11 mouse cellular contexts compared by ENCODE assay signal in genomic region chr7:116036591-116037555, GRCm38 (mm10). TPM values are rescaled to one million over a fixed set of nuclear protein-coding genes. Genes with fewer than 3 reads are reported as not detected.
DNase-seq lines count a peak whose midpoint lies in the region; ATAC-seq and TF ChIP-seq lines count a peak whose summit lies in the region.
"Had no signal": no experiment of that assay in that cellular context is flagged by ENCODE, and none has a peak within 500 bp of the region (broad histone marks: within the 10 kb centered on the region; RNA-seq: fewer than 3 reads in every experiment).

No protein-coding gene starts in this region.

- H3K9ac ChIP-seq in lung, embryonic 14.5 days = no peak overlapping the region
- H3K9ac ChIP-seq in forebrain, embryonic 14.5 days (ENCODE audit: low read length) = peak overlapping the region; percentile 40
- no peak overlapping the region for H3K9ac ChIP-seq in liver, embryonic 11.5 days (ENCODE audit: low read depth, low read length)
- no peak overlapping the region for H3K9ac ChIP-seq in stomach, postnatal 0 days (ENCODE audit: low read length)
- H3K9ac ChIP-seq: liver, embryonic 13.5 days had no signal

- peaks cover 45% of the 10 kb centered on the region for H3K27me3 ChIP-seq in lung, embryonic 14.5 days (ENCODE audit: insufficient read depth, low read length)
- peaks cover 15% of the 10 kb centered on the region for H3K27me3 ChIP-seq in forebrain, embryonic 14.5 days (replicated peaks; ENCODE audit: control insufficient read depth, insufficient read depth, low read length)
- H3K27me3 ChIP-seq in liver, embryonic 11.5 days (replicated peaks; ENCODE audit: control insufficient read depth, insufficient read depth, low read length) = peaks cover 70% of the 10 kb centered on the region
- H3K27me3 ChIP-seq in stomach, postnatal 0 days (ENCODE audit: control insufficient read depth, insufficient read depth, low read length) = no peaks in the 10 kb centered on the region; the same call in 1 of the 2 replicates

- H3K4me2 ChIP-seq in lung, embryonic 14.5 days = peak overlapping the region; percentile 25; the same call in 1 of the 2 replicates
- peak overlapping the region; percentile 100 for H3K4me2 ChIP-seq in forebrain, embryonic 14.5 days (ENCODE audit: low read length)
- no peak overlapping the region; the same call in 1 of the 2 replicates for H3K4me2 ChIP-seq in liver, embryonic 11.5 days
- H3K4me2 ChIP-seq in stomach, postnatal 0 days (replicated peaks; ENCODE audit: low read depth) = peak overlapping the region; percentile 42
- H3K4me2 ChIP-seq: liver, embryonic 13.5 days had no signal

- no peaks in the 10 kb centered on the region for H3K9me3 ChIP-seq in lung, embryonic 14.5 days (ENCODE audit: low read depth, low read length)
- no peaks in the 10 kb centered on the region for H3K9me3 ChIP-seq in forebrain, embryonic 14.5 days (replicated peaks; ENCODE audit: control insufficient read depth, low read length)
- H3K9me3 ChIP-seq in liver, embryonic 11.5 days (ENCODE audit: control insufficient read depth, low read length) = no peaks in the 10 kb centered on the region
- H3K9me3 ChIP-seq in stomach, postnatal 0 days (ENCODE audit: control insufficient read depth, low read length) = no peaks in the 10 kb centered on the region
- H3K9me3 ChIP-seq: liver, embryonic 13.5 days had no signal

- no peak overlapping the region for H3K4me3 ChIP-seq in lung, embryonic 14.5 days (ENCODE audit: low read depth, low read length)
- peak overlapping the region; percentile 50 for H3K4me3 ChIP-seq in forebrain, embryonic 14.5 days (ENCODE audit: low read depth, low read length)
- no peak overlapping the region for H3K4me3 ChIP-seq in liver, embryonic 11.5 days (ENCODE audit: low read depth, low read length)
- peak overlapping the region; percentile 18 for H3K4me3 ChIP-seq in stomach, postnatal 0 days (ENCODE audit: low read depth, low read length)
- H3K4me3 ChIP-seq: erythroblast, embryonic 14.5 days; liver, embryonic 13.5 days had no signal

- no peak for TF ChIP-seq EP300 in stomach, postnatal 0 days (optimal IDR thresholded peaks at IDR 0.05)

- WGBS in lung, embryonic 14.5 days = 42% methylated on average over 18 of the region's 18 CpGs
- 37% methylated on average over 18 of the region's 18 CpGs for WGBS in forebrain, embryonic 14.5 days
- 20% methylated on average over 18 of the region's 18 CpGs for WGBS in liver, embryonic 11.5 days
- WGBS in stomach, postnatal 0 days = 55% methylated on average over 18 of the region's 18 CpGs

- TF ChIP-seq CTCF in lung, embryonic 14.5 days (IDR thresholded peaks at IDR 0.05; ENCODE audit: low read depth) = no peak
- no peak for TF ChIP-seq CTCF in stomach, postnatal 0 days (IDR thresholded peaks at IDR 0.05; ENCODE audit: low read depth)

- H3K27ac ChIP-seq in lung, embryonic 14.5 days (ENCODE audit: low read depth) = no peak overlapping the region
- peak overlapping the region; percentile 41; the same call in 1 of the 2 replicates for H3K27ac ChIP-seq in forebrain, embryonic 14.5 days (ENCODE audit: low read depth, low read length)
- H3K27ac ChIP-seq in liver, embryonic 11.5 days (ENCODE audit: low read depth, low read length) = no peak overlapping the region
- H3K27ac ChIP-seq in stomach, postnatal 0 days (replicated peaks) = peak overlapping the region; percentile 45; the same call in 1 of the 2 replicates
- H3K27ac ChIP-seq: liver, embryonic 13.5 days had no signal

- H3K36me3 ChIP-seq in lung, embryonic 14.5 days (ENCODE audit: insufficient read depth) = no peaks in the 10 kb centered on the region
- H3K36me3 ChIP-seq in forebrain, embryonic 14.5 days (ENCODE audit: control insufficient read depth, insufficient read depth, low read length) = no peaks in the 10 kb centered on the region
- no peaks in the 10 kb centered on the region for H3K36me3 ChIP-seq in liver, embryonic 11.5 days (ENCODE audit: control insufficient read depth, insufficient read depth, low read length)
- H3K36me3 ChIP-seq in stomach, postnatal 0 days (ENCODE audit: control insufficient read depth, insufficient read depth, low read length) = no peaks in the 10 kb centered on the region
- H3K36me3 ChIP-seq: liver, embryonic 13.5 days had no signal

- DNase-seq in lung, embryonic 14.5 days = no peak
- DNase-seq in lung, postnatal 10 days = no peak
- DNase-seq in forebrain, embryonic 14.5 days (ENCODE audit: low spot score) = no peak
- peak; percentile 35 for DNase-seq in liver, embryonic 11.5 days (ENCODE audit: low spot score)
- no peak for DNase-seq in stomach, postnatal 0 days (ENCODE audit: low spot score)
- DNase-seq in left cerebral cortex, adult 8-10 months (ENCODE audit: low spot score in 2 of 2) = no peak
- no peak for DNase-seq in gastrocnemius, postnatal 25 days
- DNase-seq: liver, embryonic 13.5 days; thymus, postnatal 25 days had no signal

- ATAC-seq in lung, embryonic 14.5 days (ENCODE audit: insufficient read depth) = no peak
- ATAC-seq in forebrain, embryonic 14.5 days = no peak
- ATAC-seq in liver, embryonic 11.5 days (replicated peaks; ENCODE audit: low FRiP score) = no peak
- no peak for ATAC-seq in stomach, postnatal 0 days (ENCODE audit: low FRiP score, low TSS enrichment)
- ATAC-seq: Patski had no signal

- no peaks in the 10 kb centered on the region for H3K4me1 ChIP-seq in lung, embryonic 14.5 days (ENCODE audit: insufficient read depth)
- peaks cover 23% of the 10 kb centered on the region for H3K4me1 ChIP-seq in forebrain, embryonic 14.5 days (ENCODE audit: control insufficient read depth, insufficient read depth, low read length)
- H3K4me1 ChIP-seq in liver, embryonic 11.5 days (replicated peaks; ENCODE audit: control insufficient read depth, insufficient read depth, low read length) = peaks cover 15% of the 10 kb centered on the region
- peaks cover 7% of the 10 kb centered on the region for H3K4me1 ChIP-seq in stomach, postnatal 0 days (replicated peaks; ENCODE audit: control insufficient read depth, insufficient read depth)

RNA-seq across cellular contexts. Expression of gene Sox6, which starts 1.7 kb away (rescaled TPM):
- polyA plus RNA-seq in lung, embryonic 14.5 days (2014; fragmentation: Nextera tagmentation; extraction: Ambion mirVana) = 19.1 and 22.0 TPM in 2 replicates
- 78.4 and 84.9 TPM in 2 replicates for polyA plus RNA-seq in forebrain, embryonic 14.5 days (2014; fragmentation: Nextera tagmentation; extraction: Ambion mirVana)
- polyA plus RNA-seq in liver, embryonic 11.5 days (2014; fragmentation: Nextera tagmentation; extraction: Ambion mirVana) = 37.0 and 37.1 TPM in 2 replicates
- polyA plus RNA-seq in stomach, postnatal 0 days (2015; fragmentation: Nextera tagmentation; extraction: Ambion mirVana) = 28.7 and 32.2 TPM in 2 replicates
- 10 to 100 TPM; 26.5 to 36.8 (median 31.9) TPM for total RNA-seq in left cerebral cortex, adult 8-10 months (2022)
- 100 to 1,000 TPM; 122 to 140 TPM for total RNA-seq in gastrocnemius, postnatal 25 days (2021)

RNA-seq across cellular contexts. Expression of gene 1110004F10Rik, which starts 2.3 kb away (rescaled TPM):
- polyA plus RNA-seq in lung, embryonic 14.5 days (2014; fragmentation: Nextera tagmentation; extraction: Ambion mirVana) = 275 and 286 TPM in 2 replicates
- 425 and 434 TPM in 2 replicates for polyA plus RNA-seq in forebrain, embryonic 14.5 days (2014; fragmentation: Nextera tagmentation; extraction: Ambion mirVana)
- polyA plus RNA-seq in liver, embryonic 11.5 days (2014; fragmentation: Nextera tagmentation; extraction: Ambion mirVana) = 247 and 252 TPM in 2 replicates
- polyA plus RNA-seq in stomach, postnatal 0 days (2015; fragmentation: Nextera tagmentation; extraction: Ambion mirVana) = 159 TPM in 2 replicates
- total RNA-seq in left cerebral cortex, adult 8-10 months (2022) = 100 to 1,000 TPM in 3 of 4 experiments, 10 to 100 TPM in 1; 96.1 to 110 (median 105) TPM
- total RNA-seq in gastrocnemius, postnatal 25 days (2021) = 10 to 100 TPM; 41.2 to 42.4 TPM

RNA-seq across cellular contexts. Expression of gene Gm4353, which starts 47.6 kb away (rescaled TPM):
- polyA plus RNA-seq in lung, embryonic 14.5 days (2014; fragmentation: Nextera tagmentation; extraction: Ambion mirVana) = 1.1 and 1.5 TPM in 2 replicates
- polyA plus RNA-seq in forebrain, embryonic 14.5 days (2014; fragmentation: Nextera tagmentation; extraction: Ambion mirVana) = 0.96 and 1.4 TPM in 2 replicates
- polyA plus RNA-seq in liver, embryonic 11.5 days (2014; fragmentation: Nextera tagmentation; extraction: Ambion mirVana) = 0.78 and 0.93 TPM in 2 replicates
- polyA plus RNA-seq in stomach, postnatal 0 days (2015; fragmentation: Nextera tagmentation; extraction: Ambion mirVana) = 0.18 and 0.33 TPM in 2 replicates
- total RNA-seq in left cerebral cortex, adult 8-10 months (2022) = 1 to 10 TPM; 2.7 to 3.7 (median 3.2) TPM
- 1 to 10 TPM; 1.4 to 2.0 TPM for total RNA-seq in gastrocnemius, postnatal 25 days (2021)

Comparison
In these comparisons a context has a peak if more than half of its experiments do, and no peak if none do; other contexts are left out.
1. H3K27ac ChIP-seq: peak in forebrain, embryonic 14.5 days (single experiment) and stomach, postnatal 0 days (single experiment); none in lung, embryonic 14.5 days (single experiment) and liver, embryonic 11.5 days (single experiment).
2. H3K4me3 ChIP-seq: peak in forebrain, embryonic 14.5 days (single experiment) and stomach, postnatal 0 days (single experiment); none in lung, embryonic 14.5 days (single experiment) and liver, embryonic 11.5 days (single experiment).